Mouse (Mus musculus) hindbrain, embryonic 14.5 days (tissue): ENCODE measurements around the gene Btd. TPM values are rescaled to one million over a fixed set of nuclear protein-coding genes. Genes with fewer than 3 reads are reported as not detected.

Experiments
- ATAC-seq: fragments of 200-750 bp; cut with Nextera tagmentation; 2 replicates; pipeline ENCODE4 v1.8.0; 2017; ENCODE audit warnings: moderate number of reproducible peaks, mild to moderate bottlenecking, moderate TSS enrichment, moderate library complexity; ENCODE audit not compliant: low FRiP score
- DNase-seq: peaks from one replicate; pipeline ENCODE4 v3.0.0-alpha.2; 2015; ENCODE audit warnings: low spot score
- H3K27ac ChIP-seq: fragments of 300-500 bp; sonication (generic); 2 replicates; pipeline ENCODE4 v1.5.1; 2014; ENCODE audit warnings: mild to moderate bottlenecking, moderate library complexity
- H3K27me3 ChIP-seq: fragments of 300-500 bp; sonication (generic); 2 replicates; pipeline ENCODE4 v1.6.1; 2014; ENCODE audit warnings: mild to moderate bottlenecking, low read length, mixed read lengths; ENCODE audit not compliant: control insufficient read depth, insufficient read depth
- H3K36me3 ChIP-seq: fragments of 300-500 bp; sonication (generic); replicated peaks from 2 replicates; pipeline ENCODE4 v1.6.1; 2014; ENCODE audit not compliant: control insufficient read depth, insufficient read depth
- H3K4me1 ChIP-seq: fragments of 300-500 bp; sonication (generic); replicated peaks from 2 replicates; pipeline ENCODE4 v1.6.1; 2014; ENCODE audit warnings: antibody characterized with exemption, low read length, mixed read lengths; ENCODE audit not compliant: control insufficient read depth, insufficient read depth
- H3K4me2 ChIP-seq: fragments of 300-500 bp; sonication (generic); replicated peaks from 2 replicates; pipeline ENCODE4 v1.6.1; 2014; ENCODE audit warnings: mild to moderate bottlenecking, moderate library complexity
- H3K4me3 ChIP-seq: fragments of 300-500 bp; sonication (generic); replicated peaks from 2 replicates; pipeline ENCODE4 v1.5.1; 2014; ENCODE audit warnings: mild to moderate bottlenecking, low read length
- H3K9ac ChIP-seq: fragments of 300-500 bp; sonication (generic); 2 replicates; pipeline ENCODE4 v1.6.1; 2014
- H3K9me3 ChIP-seq: fragments of 300-500 bp; sonication (generic); 2 replicates; pipeline ENCODE4 v1.6.1; 2016; ENCODE audit warnings: low read length; ENCODE audit not compliant: control insufficient read depth
- WGBS: fragments of 180-500 bp; shearing (Covaris S2); extraction: QIAGEN DNeasy Blood & Tissue Kit; methylation state at CpG from one replicate; pipeline ENCODE4 v1.1.7; 2014; 5-methylcytosine and 5-hydroxymethylcytosine counted together
- polyA plus RNA-seq: library from polyadenylated mRNA; unstranded; fragments of >200 nt; fragmentation: Nextera tagmentation; extraction: Ambion mirVana; gene quantifications from 2 replicates; pipeline ENCODE4 v1.2.1, GENCODE M21; 2014

Btd gene
- polyA plus RNA-seq, 1 experiment from 2014 or later: 20.3 TPM

- H3K4me1 ChIP-seq: no peaks in the 10 kb centered on the region
- no peak overlapping the region for H3K4me2 ChIP-seq
- no peak overlapping the region for H3K27ac ChIP-seq
- H3K9ac ChIP-seq: no peak overlapping the region
- ATAC-seq: no peak
- no peak overlapping the region for H3K4me3 ChIP-seq
- H3K36me3 ChIP-seq: no peaks in the 10 kb centered on the region
- no peaks in the 10 kb centered on the region for H3K27me3 ChIP-seq
- H3K9me3 ChIP-seq: no peaks in the 10 kb centered on the region
- no peak for DNase-seq
- 53% methylated on average over 6 of the region's 6 CpGs for WGBS
These were observed 35.3 kb upstream of the Btd start for GRCm38 (mm10) chr14:31605514-31605913.

GRCm38 (mm10) chr14:31611986-31612385 is 28.8 kb upstream of the Btd start:
- H3K27ac ChIP-seq: no peak overlapping the region
- H3K4me1 ChIP-seq: no peaks in the 10 kb centered on the region
- H3K9ac ChIP-seq: no peak overlapping the region
- no peak overlapping the region for H3K4me2 ChIP-seq
- DNase-seq: no peak
- WGBS: 65% methylated on average over 4 of the region's 4 CpGs
- no peak for ATAC-seq
- H3K4me3 ChIP-seq: no peak overlapping the region
- H3K9me3 ChIP-seq: no peaks in the 10 kb centered on the region
- H3K27me3 ChIP-seq: no peaks in the 10 kb centered on the region
- no peaks in the 10 kb centered on the region for H3K36me3 ChIP-seq

GRCm38 (mm10) chr14:31613671-31614070 is 27.2 kb upstream of the Btd start:
- no peaks in the 10 kb centered on the region for H3K9me3 ChIP-seq
- no peak for DNase-seq
- 88% methylated on average over 5 of the region's 5 CpGs for WGBS
- no peaks in the 10 kb centered on the region for H3K4me1 ChIP-seq
- H3K4me2 ChIP-seq: no peak overlapping the region
- ATAC-seq: no peak
- H3K36me3 ChIP-seq: no peaks in the 10 kb centered on the region
- no peak overlapping the region for H3K4me3 ChIP-seq
- no peaks in the 10 kb centered on the region for H3K27me3 ChIP-seq
- no peak overlapping the region for H3K9ac ChIP-seq
- no peak overlapping the region for H3K27ac ChIP-seq

- H3K27me3 ChIP-seq: no peaks in the 10 kb centered on the region
- H3K9ac ChIP-seq: no peak overlapping the region
- H3K36me3 ChIP-seq: no peaks in the 10 kb centered on the region
- H3K27ac ChIP-seq: no peak overlapping the region
- no peak overlapping the region for H3K4me3 ChIP-seq
- no peaks in the 10 kb centered on the region for H3K9me3 ChIP-seq
- WGBS: 92% methylated on average over 9 of the region's 9 CpGs
- DNase-seq: no peak
- no peak overlapping the region for H3K4me2 ChIP-seq
- no peak for ATAC-seq
- no peaks in the 10 kb centered on the region for H3K4me1 ChIP-seq
These were observed 23.6 kb upstream of the Btd start for GRCm38 (mm10) chr14:31617204-31617603.

GRCm38 (mm10) chr14:31617997-31618396 is 22.8 kb upstream of the Btd start:
- Histone ChIP-seq H3K36me3 (no peaks in the 10 kb centered on the region), H3K27ac (no peak overlapping the region), H3K9ac (no peak overlapping the region), H3K9me3 (no peaks in the 10 kb centered on the region), H3K4me3 (no peak overlapping the region), H3K27me3 (no peaks in the 10 kb centered on the region), H3K4me2 (no peak overlapping the region), H3K4me1 (no peaks in the 10 kb centered on the region)
- ATAC-seq (no peak), DNase-seq (no peak)
- WGBS: 88% methylated on average over 3 of the region's 3 CpGs

GRCm38 (mm10) chr14:31620591-31621223 is 20.1 kb upstream of the Btd start:
- H3K27ac ChIP-seq: no peak overlapping the region
- DNase-seq: no peak
- 72% methylated on average over 9 of the region's 9 CpGs for WGBS

GRCm38 (mm10) chr14:31622748-31623147 is 18.1 kb upstream of the Btd start:
- no peak for DNase-seq
- no peaks in the 10 kb centered on the region for H3K4me1 ChIP-seq
- no peak for ATAC-seq
- 91% methylated on average over 12 of the region's 12 CpGs for WGBS
- H3K36me3 ChIP-seq: no peaks in the 10 kb centered on the region
- H3K27me3 ChIP-seq: no peaks in the 10 kb centered on the region
- H3K4me3 ChIP-seq: no peak overlapping the region
- no peak overlapping the region for H3K4me2 ChIP-seq
- no peaks in the 10 kb centered on the region for H3K9me3 ChIP-seq
- H3K27ac ChIP-seq: no peak overlapping the region
- no peak overlapping the region for H3K9ac ChIP-seq

More at GRCm38 (mm10) chr14:31620591-31621223, 20.1 kb upstream of the Btd start:
- Histone ChIP-seq H3K27me3 (no peaks in the 10 kb centered on the region), H3K9ac (no peak overlapping the region), H3K4me2 (no peak overlapping the region), H3K4me1 (no peaks in the 10 kb centered on the region), H3K36me3 (no peaks in the 10 kb centered on the region), H3K4me3 (no peak overlapping the region), H3K9me3 (no peaks in the 10 kb centered on the region)
- ATAC-seq: no peak

GRCm38 (mm10) chr14:31630677-31631076 is 10.2 kb upstream of the Btd start:
- no peak overlapping the region for H3K4me2 ChIP-seq
- H3K9ac ChIP-seq: 0 out of 2 replicates have a peak overlapping the region, but pooled peaks have one; percentile 21
- DNase-seq: peak; percentile 54
- no peak for ATAC-seq
- H3K9me3 ChIP-seq: no peaks in the 10 kb centered on the region
- H3K4me3 ChIP-seq: no peak overlapping the region
- no peaks in the 10 kb centered on the region; the same call in 1 of the 2 replicates for H3K4me1 ChIP-seq
- H3K36me3 ChIP-seq: no peaks in the 10 kb centered on the region
- H3K27me3 ChIP-seq: no peaks in the 10 kb centered on the region
- no peak overlapping the region; the same call in 1 of the 2 replicates for H3K27ac ChIP-seq
- WGBS: 23% methylated on average over 7 of the region's 7 CpGs

- H3K27me3 ChIP-seq: no peaks in the 10 kb centered on the region
- no peaks in the 10 kb centered on the region for H3K9me3 ChIP-seq
- no peak for DNase-seq
- whole genome bisulfite sequencing: 5% methylated on average over 26 of the region's 26 CpGs
- ATAC-seq: peak; percentile 35
- peaks cover 12% of the 10 kb centered on the region; the same call in 1 of the 2 replicates for H3K4me1 ChIP-seq
- H3K4me2 ChIP-seq: peak within 1 kb of the TSS; percentile 82
- no peaks in the 10 kb centered on the region for H3K36me3 ChIP-seq
- peak within 1 kb of the TSS; percentile 47 for H3K4me3 ChIP-seq
- H3K27ac ChIP-seq: peak within 1 kb of the TSS; percentile 80
- H3K9ac ChIP-seq: peak within 1 kb of the TSS; percentile 63
These were observed 410 bp upstream of the Btd start, which contains the start of gene Gm49387 for GRCm38 (mm10) chr14:31640346-31640889. Gm49387 (minus strand) TSS chr14:31640878.
